Mouse (Mus musculus) testis, adult 2 months (tissue): ENCODE measurements around the gene Retsat. TPM values are rescaled to one million over a fixed set of nuclear protein-coding genes. Genes with fewer than 3 reads are reported as not detected.

Experiments
- H3K27ac ChIP-seq: fragments of 200-500 bp; 2 replicates; pipeline ENCODE4 v1.5.1; 2012; ENCODE audit warnings: low read depth, low read length; ENCODE audit not compliant: control insufficient read depth, insufficient read depth
- H3K27me3 ChIP-seq: fragments of 200-500 bp; 2 replicates; pipeline ENCODE4 v1.6.1; 2012; ENCODE audit warnings: mild to moderate bottlenecking, low read length, moderate library complexity; ENCODE audit not compliant: control insufficient read depth, insufficient read depth
- H3K36me3 ChIP-seq: fragments of 200-500 bp; 2 replicates; pipeline ENCODE4 v1.6.1; 2012; ENCODE audit warnings: mild to moderate bottlenecking, low read length; ENCODE audit not compliant: control insufficient read depth, insufficient read depth
- H3K4me1 ChIP-seq: fragments of 200-500 bp; 2 replicates; pipeline ENCODE4 v1.6.1; 2012; ENCODE audit warnings: low read length; ENCODE audit not compliant: control insufficient read depth, insufficient read depth
- H3K4me3 ChIP-seq: fragments of 200-500 bp; 2 replicates; pipeline ENCODE4 v1.5.1; 2012; ENCODE audit warnings: low read depth, mild to moderate bottlenecking, low read length, moderate library complexity, mixed read lengths; ENCODE audit not compliant: control insufficient read depth
- CTCF ChIP-seq: fragments of 200-500 bp; IDR thresholded peaks from 2 replicates; pipeline ENCODE4 v1.5.1; 2012; ENCODE audit warnings: low read depth, mild to moderate bottlenecking, inconsistent platforms, low read length, moderate library complexity; ENCODE audit not compliant: control insufficient read depth, insufficient read depth, insufficient replicate concordance
- POLR2A ChIP-seq: fragments of 200-500 bp; IDR thresholded peaks from 2 replicates; pipeline ENCODE4 v1.6.1; 2012; ENCODE audit warnings: low read depth, mild to moderate bottlenecking, inconsistent platforms, low read length, moderate library complexity; ENCODE audit not compliant: control insufficient read depth
- polyA plus RNA-seq: library from polyadenylated mRNA; depleted of rRNA; stranded (reverse); fragments of >200 nt; gene quantifications from 2 replicates; pipeline ENCODE4 v1.2.3, GENCODE M21; 2012

Retsat gene
- polyA plus RNA-seq, 1 experiment: 9.4 TPM

DNA sequence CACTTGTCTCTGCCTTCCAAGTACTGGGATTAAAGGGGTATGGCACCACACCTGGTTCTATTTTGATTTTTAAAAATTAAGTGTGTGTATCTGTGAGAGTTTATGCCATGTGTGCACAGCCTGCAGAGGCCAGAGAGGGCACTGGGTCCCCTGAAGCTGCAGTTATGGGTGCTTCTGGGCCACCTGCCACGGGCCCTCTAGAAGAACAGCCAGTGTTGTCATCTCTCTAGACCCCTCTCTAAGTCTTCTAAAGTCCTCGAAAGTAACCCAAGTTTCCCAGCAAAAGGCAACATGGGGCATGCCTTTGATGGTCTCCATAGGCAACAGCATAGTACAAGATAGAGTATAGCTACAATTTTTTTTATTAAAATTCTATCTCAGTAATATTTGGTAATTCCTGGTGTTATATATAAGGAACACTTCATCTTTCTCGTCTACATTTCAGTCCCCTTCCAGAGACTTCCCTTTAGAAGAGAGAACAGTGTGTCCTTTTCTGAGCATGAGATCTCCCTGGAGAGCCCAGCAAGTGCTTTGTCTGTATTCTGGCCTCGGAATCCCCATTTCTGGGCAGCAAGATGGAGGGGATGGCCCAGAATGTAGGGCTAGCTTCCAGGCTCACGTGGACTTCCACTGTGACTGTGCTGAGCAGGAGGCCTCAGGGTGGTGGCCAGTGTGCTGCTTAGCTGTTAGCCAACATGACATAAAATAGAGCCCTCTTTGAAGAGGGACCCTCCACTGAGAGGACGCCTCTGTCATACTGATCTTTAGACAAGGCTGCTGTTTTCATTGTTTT is 5.1 kb upstream of the Retsat start:
- H3K27me3 ChIP-seq: no peaks in the 10 kb centered on the region
- H3K36me3 ChIP-seq: no peaks in the 10 kb centered on the region
- H3K27ac ChIP-seq: peak overlapping the region; percentile 33; the same call in 1 of the 2 replicates
- H3K4me1 ChIP-seq: peaks cover 7% of the 10 kb centered on the region
- TF ChIP-seq POLR2A (no peak), CTCF (no peak)
- no peak overlapping the region for H3K4me3 ChIP-seq

DNA sequence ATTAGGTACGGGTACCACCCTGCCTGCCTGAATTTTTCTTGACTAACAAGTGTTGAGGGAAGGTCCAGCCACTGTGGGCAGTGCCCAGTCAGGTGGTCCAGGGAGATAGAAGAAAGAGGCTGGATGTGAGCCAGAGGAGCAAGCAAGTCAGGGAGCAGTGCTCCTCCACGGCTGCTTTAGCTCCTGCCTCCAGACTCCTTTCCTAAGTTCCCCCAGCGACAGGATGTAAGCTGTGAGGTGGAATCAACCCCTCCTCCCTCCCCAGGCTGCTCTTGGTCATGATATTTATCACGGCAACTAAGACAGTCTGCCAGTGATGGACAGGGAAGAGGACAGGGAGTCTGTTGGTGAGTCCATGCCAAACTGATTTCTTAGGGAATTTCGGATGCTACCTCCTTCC is 4.4 kb upstream of the Retsat start:
- Histone ChIP-seq H3K36me3 (no peaks in the 10 kb centered on the region), H3K27ac (peak overlapping the region; percentile 33; the same call in 1 of the 2 replicates), H3K4me1 (peaks cover 10% of the 10 kb centered on the region), H3K4me3 (no peak overlapping the region), H3K27me3 (no peaks in the 10 kb centered on the region)
- TF ChIP-seq POLR2A (no peak), CTCF (no peak)

DNA sequence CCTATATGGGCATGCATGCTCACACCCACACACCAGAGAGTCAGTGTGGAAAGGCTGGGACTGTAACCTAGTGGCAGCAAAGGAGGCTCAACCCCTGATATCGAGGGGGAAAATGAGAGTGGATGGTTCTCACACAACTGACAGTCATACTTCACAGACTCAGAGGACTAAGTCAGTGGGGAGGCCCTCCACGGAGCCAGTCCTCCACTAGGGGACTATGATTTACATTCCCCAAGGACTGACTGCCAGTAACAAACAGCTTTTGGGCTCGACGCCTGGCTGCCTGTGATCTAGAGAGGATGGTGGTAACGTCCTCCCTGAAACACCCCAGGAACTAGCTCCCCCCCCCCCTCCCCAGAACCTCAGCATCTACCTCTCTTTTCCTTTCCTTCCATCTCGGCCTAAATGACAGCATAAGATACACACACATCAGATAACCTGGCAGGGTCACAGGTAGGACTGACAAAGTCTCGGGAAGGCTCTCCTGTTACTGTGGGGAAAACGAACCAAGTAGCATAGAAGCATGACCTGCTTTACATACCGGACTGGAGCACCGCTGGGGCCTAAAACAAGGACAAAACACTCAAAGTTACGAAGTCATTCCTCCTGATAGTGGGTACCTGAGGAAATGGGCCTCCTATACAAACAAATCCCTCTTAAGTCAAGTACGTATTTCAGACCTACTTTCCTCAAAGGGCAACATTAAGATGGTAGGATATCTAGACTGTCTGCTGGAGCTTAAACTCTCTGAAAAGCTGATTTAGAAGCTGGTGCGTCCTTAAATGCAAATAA is 996 bp upstream of the Retsat start:
- no peaks in the 10 kb centered on the region for H3K27me3 ChIP-seq
- no peak for TF ChIP-seq POLR2A
- no peak for TF ChIP-seq CTCF
- peaks cover 12% of the 10 kb centered on the region for H3K4me1 ChIP-seq
- H3K36me3 ChIP-seq: no peaks in the 10 kb centered on the region
- peak overlapping the region; percentile 95 for H3K4me3 ChIP-seq
- no peak overlapping the region; the same call in 1 of the 2 replicates for H3K27ac ChIP-seq

DNA sequence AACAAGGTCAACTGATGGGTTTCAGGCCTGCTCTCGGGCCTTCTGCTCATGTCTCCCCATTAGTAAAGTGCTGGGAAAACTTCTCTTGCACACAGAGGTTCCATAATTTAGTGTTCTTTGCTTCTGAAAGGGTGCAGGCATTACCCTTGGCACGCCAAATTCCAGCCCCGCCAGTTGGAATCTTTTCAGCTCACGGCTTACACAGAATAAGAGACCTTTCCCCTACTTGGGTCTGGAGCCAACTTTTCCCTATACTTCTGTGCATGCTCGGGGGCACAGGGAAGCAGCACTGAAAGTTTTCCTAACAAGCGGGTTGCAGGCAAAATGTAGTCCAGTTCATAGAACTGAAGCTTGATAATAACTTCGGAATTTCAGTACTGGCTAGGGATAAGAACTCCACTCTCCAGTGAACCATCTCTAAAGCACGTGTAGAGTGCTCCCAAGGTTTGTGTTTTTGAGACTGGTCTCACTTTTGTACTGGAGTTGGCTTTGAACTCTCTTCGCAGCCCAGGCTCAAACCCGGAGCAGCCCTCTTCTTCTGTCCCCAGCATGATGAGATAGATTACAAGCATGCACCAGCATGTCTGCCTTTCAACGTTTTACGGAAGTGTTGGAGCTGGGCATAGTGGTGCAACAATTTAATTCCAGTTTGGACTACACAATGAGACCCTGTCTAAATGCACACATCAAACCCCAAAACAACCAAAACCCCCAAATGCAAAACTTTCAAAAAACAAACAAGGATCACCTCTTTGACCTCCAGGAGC is 699 bp downstream of the Retsat start:
- Histone ChIP-seq H3K36me3 (no peaks in the 10 kb centered on the region), H3K27me3 (no peaks in the 10 kb centered on the region), H3K4me1 (peaks cover 12% of the 10 kb centered on the region), H3K4me3 (peak overlapping the region; percentile 95), H3K27ac (peak overlapping the region; percentile 77)
- no peak for TF ChIP-seq CTCF
- TF ChIP-seq POLR2A: no peak

DNA sequence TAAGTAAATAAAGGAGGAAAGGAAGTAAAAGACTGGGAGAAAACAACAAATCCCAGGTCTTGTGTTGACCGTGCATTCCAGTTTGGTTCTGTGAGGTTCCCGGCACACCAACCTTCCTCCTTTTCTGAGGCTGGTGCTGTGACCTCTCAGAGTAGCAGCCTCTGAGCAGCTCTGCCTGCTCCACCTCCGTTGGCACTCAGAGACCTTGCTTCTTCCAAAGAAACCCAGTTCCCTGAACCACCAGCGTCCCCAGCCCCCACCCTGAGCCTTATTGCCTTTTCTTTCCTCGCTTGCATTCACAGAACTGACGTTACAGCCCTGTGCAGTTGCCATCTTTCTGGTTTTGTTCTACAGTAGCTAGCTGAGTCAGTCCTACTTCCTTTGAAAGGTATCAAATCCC is 1.9 kb downstream of the Retsat start:
- H3K4me1 ChIP-seq: peaks cover 12% of the 10 kb centered on the region
- H3K36me3 ChIP-seq: no peaks in the 10 kb centered on the region
- H3K27ac ChIP-seq: no peak overlapping the region
- no peak overlapping the region for H3K4me3 ChIP-seq
- H3K27me3 ChIP-seq: no peaks in the 10 kb centered on the region
- TF ChIP-seq POLR2A (no peak), CTCF (no peak)

DNA sequence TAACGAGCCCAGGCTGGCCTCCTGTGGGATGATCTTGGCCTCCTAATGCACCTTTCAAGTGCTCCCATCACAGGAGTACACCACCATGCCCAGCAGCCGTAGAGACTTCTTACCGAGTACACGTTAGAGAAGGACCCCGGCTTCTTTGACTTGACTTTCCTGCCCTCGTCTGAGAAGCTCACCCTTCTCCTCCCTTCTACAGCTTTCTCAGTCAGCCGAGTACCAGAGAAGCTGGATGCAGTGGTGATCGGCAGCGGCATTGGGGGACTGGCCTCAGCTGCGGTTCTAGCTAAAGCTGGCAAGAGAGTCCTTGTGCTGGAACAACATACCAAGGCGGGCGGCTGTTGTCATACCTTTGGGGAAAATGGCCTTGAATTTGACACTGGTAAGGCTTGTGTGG is 2.5 kb downstream of the Retsat start:
- Histone ChIP-seq H3K4me1 (peaks cover 12% of the 10 kb centered on the region), H3K27ac (no peak overlapping the region), H3K4me3 (no peak overlapping the region), H3K36me3 (no peaks in the 10 kb centered on the region), H3K27me3 (no peaks in the 10 kb centered on the region)
- TF ChIP-seq CTCF: no peak
- no peak for TF ChIP-seq POLR2A

DNA sequence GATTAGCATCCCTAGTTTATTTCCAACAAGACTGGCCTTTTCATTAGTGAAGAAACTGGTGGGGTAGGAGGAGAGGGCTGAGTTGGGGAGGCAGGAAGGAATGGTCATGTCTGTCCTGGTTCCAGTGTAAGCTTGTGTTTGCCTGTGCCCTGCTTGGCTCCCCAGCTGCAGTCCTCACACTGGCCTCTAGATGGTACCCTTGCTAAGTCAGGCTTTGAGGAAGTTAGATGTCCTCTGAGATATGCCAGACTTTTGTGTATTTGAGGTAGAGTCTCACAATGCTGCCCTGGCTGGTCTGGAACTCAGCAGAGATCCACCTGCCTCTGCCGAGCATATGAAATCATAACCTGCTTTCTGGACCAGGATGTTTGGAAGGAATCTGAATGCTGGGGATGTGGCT is 3.5 kb downstream of the Retsat start:
- TF ChIP-seq POLR2A: no peak
- TF ChIP-seq CTCF: peak; percentile 78; the same call in 1 of the 2 replicates
- Histone ChIP-seq H3K36me3 (no peaks in the 10 kb centered on the region), H3K4me3 (no peak overlapping the region)

More for the DNA sequence above, 3.5 kb downstream of the Retsat start:
- no peaks in the 10 kb centered on the region for H3K27me3 ChIP-seq
- H3K4me1 ChIP-seq: peaks cover 12% of the 10 kb centered on the region
- no peak overlapping the region for H3K27ac ChIP-seq
